Mouse (Mus musculus) testis, adult 2 months (tissue): Measurements from ENCODE around the gene Gm10842.
"Not testable (repeated sequence)": the region's sequence is repeated elsewhere in the genome, so short reads cannot be mapped to it uniquely, and the experiment has no call there.

Experiments
- CTCF ChIP-seq: fragments of 200-500 bp; IDR thresholded peaks from 2 replicates; pipeline ENCODE4 v1.5.1; 2012; ENCODE audit warnings: low read depth, mild to moderate bottlenecking, inconsistent platforms, low read length, moderate library complexity; ENCODE audit not compliant: control insufficient read depth, insufficient read depth, insufficient replicate concordance
- POLR2A ChIP-seq: fragments of 200-500 bp; IDR thresholded peaks from 2 replicates; pipeline ENCODE4 v1.6.1; 2012; ENCODE audit warnings: low read depth, mild to moderate bottlenecking, inconsistent platforms, low read length, moderate library complexity; ENCODE audit not compliant: control insufficient read depth

- TF ChIP-seq POLR2A, CTCF: not testable (repeated sequence)
Measured at GRCm38 (mm10) chr11:105121792-105122191, 24.9 kb upstream of the Gm10842 start.
